Mouse (Mus musculus) olfactory bulb, adult 2 months (tissue): ENCODE data around the gene Camk1.

Source experiments
- CTCF ChIP-seq: fragments of 200-500 bp; IDR thresholded peaks from 2 replicates; pipeline ENCODE4 v1.5.1; 2012; ENCODE audit warnings: low read depth, mild to moderate bottlenecking, low read length, moderate library complexity; ENCODE audit not compliant: insufficient read depth
- POLR2A ChIP-seq: fragments of 200-500 bp; IDR thresholded peaks from 2 replicates; pipeline ENCODE4 v1.6.1; 2012; ENCODE audit warnings: mild to moderate bottlenecking, low read depth, low read length, moderate library complexity; ENCODE audit not compliant: insufficient read depth

DNA sequence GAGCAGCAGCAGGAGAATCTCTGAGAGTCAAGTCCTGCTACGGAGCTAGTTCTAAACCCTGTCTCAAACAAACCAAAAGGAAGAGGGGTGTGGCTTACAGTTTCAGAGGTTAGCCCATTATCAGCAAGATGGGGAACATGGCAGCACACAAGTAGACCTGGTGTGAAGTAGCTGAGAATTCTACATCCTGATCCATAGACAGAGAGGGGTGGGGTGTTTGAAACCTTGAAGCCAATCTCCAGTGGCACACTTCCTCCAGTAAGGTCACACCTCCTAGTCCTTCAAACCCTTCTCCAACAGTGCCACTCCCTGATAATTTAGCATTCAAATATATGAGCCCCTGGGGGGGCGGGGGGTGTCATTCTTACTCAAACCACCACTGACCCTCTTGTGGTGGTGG, 47.7 kb downstream of the Camk1 start:
- TF ChIP-seq CTCF (no peak), POLR2A (no peak)
